Mouse (Mus musculus): ENCODE results near the gene Tas1r1. TPM values are rescaled to one million over a fixed set of nuclear protein-coding genes. Genes with fewer than 3 reads are reported as not detected.
A peak's percentile ranks its signal among the peaks of the same experiment; 100 is the strongest.

The Tas1r1 gene
- polyA plus RNA-seq, 1 experiment from 2014 or later: 2.1 TPM

DNA sequence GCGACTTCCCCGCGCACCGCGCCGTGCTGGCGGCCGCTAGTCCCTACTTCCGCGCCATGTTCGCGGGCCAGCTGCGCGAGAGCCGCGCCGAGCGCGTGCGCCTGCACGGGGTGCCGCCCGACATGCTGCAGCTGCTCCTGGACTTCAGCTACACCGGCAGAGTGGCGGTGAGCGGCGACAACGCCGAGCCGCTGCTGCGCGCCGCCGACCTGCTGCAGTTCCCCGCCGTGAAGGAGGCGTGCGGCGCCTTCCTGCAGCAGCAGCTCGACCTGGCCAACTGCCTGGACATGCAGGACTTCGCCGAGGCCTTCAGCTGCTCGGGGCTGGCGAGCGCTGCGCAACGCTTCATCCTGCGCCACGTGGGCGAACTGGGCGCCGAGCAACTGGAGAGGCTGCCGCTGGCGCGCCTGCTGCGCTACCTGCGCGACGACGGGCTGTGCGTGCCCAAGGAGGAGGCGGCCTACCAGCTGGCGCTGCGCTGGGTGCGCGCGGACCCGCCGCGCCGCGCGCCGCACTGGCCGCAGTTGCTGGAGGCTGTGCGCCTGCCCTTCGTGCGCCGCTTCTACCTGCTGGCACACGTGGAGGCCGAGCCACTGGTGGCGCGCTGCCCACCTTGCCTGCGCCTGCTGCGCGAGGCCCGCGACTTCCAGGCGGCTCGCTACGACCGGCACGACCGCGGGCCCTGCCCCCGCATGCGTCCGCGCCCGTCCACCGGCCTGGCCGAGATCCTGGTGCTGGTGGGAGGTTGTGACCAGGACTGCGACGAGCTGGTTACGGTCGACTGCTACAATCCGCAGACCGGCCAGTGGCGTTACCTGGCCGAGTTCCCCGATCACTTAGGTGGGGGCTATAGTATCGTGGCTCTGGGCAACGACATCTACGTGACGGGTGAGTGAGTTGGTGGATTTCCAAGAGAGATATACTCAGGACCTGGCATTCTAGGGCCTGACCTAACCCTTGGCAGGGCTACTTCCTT, 29.0 kb downstream of the Tas1r1 start:
- Histone ChIP-seq H3K27me3 (ENCODE audit: control insufficient read depth, insufficient read depth, low read depth, low read length) (peaks cover 16% of the 10 kb centered on the region), H3K9me3 (replicated peaks; ENCODE audit: control insufficient read depth, low read length, poor library complexity, severe bottlenecking) (no peaks in the 10 kb centered on the region), H3K4me1 (ENCODE audit: control insufficient read depth, insufficient read depth, low read length) (peaks cover 24% of the 10 kb centered on the region), H3K36me3 (ENCODE audit: control insufficient read depth, insufficient read depth, low read length) (no peaks in the 10 kb centered on the region), H3K27ac (ENCODE audit: low read length) (peak overlapping the region; percentile 72), H3K4me3 (ENCODE audit: low read depth, low read length) (peak overlapping the region; percentile 77), H3K4me2 (ENCODE audit: low read length) (peak overlapping the region; percentile 99), H3K9ac (ENCODE audit: low read depth, low read length) (peak overlapping the region; percentile 73)
- peak; percentile 75 for ATAC-seq
- WGBS: under 1% methylated on average over 104 of the region's 115 CpGs

DNA sequence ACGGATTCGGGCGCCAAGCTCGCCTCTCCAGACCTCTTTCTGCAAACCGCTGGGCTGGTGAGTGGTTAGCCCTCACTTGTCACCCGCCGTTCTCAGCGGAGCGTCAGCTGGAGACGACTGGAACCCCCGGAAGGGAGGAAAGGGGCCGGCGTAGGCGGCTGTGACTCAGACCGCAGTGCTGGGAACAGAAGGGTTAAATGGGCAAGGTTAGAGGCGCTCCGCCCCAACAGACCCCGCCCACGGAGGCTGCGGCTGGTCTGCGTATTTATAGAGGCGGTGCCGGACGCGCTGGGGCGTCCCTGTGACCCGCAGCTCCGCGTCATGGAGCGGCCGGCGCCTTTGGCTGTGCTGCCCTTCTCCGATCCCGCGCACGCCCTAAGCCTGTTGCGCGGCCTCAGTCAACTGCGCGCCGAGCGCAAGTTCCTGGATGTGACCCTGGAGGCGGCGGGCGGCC, 29.7 kb downstream of the Tas1r1 start, which contains the start of gene Klhl21:
Klhl21 (plus strand) TSS at position 182 of the 454 bp plus-strand sequence.
- H3K36me3 ChIP-seq (ENCODE audit: control insufficient read depth, insufficient read depth, low read length): no peaks in the 10 kb centered on the region
- 0% methylated on average over 45 of the region's 45 CpGs for WGBS
- ATAC-seq: peak; percentile 92
- H3K4me1 ChIP-seq (ENCODE audit: control insufficient read depth, insufficient read depth, low read length): peaks cover 24% of the 10 kb centered on the region
- peak within 1 kb of the TSS; percentile 72 for H3K27ac ChIP-seq (ENCODE audit: low read length)
- no peaks in the 10 kb centered on the region for H3K9me3 ChIP-seq (replicated peaks; ENCODE audit: control insufficient read depth, low read length, poor library complexity, severe bottlenecking)
- peak within 1 kb of the TSS; percentile 77 for H3K4me3 ChIP-seq (ENCODE audit: low read depth, low read length)
- H3K27me3 ChIP-seq (ENCODE audit: control insufficient read depth, insufficient read depth, low read depth, low read length): peaks cover 16% of the 10 kb centered on the region
- H3K4me2 ChIP-seq (ENCODE audit: low read length): peak within 1 kb of the TSS; percentile 99
- peak within 1 kb of the TSS; percentile 73 for H3K9ac ChIP-seq (ENCODE audit: low read depth, low read length)

DNA sequence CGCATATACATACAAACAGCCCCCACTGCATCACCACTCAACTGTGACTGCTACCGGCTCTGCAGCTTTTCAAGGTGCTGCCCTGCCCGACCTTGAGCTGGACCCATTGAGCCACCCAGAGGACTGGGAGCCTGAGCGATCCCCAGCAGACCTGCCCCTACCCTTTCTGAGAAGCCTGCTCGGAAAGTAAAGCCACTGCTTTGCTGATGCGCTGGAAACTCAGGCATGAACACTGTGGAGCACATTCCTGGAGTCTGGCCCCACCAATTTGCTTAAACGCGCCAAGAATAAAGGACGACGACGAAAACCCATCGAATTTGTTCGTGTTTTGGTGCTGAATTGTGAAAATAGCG, 30.2 kb downstream of the Tas1r1 start:
- Histone ChIP-seq H3K4me3 (ENCODE audit: low read depth, low read length) (peak overlapping the region; percentile 77), H3K4me1 (ENCODE audit: control insufficient read depth, insufficient read depth, low read length) (peaks cover 24% of the 10 kb centered on the region), H3K9me3 (replicated peaks; ENCODE audit: control insufficient read depth, low read length, poor library complexity, severe bottlenecking) (no peaks in the 10 kb centered on the region), H3K9ac (ENCODE audit: low read depth, low read length) (peak overlapping the region; percentile 73), H3K36me3 (ENCODE audit: control insufficient read depth, insufficient read depth, low read length) (no peaks in the 10 kb centered on the region), H3K27ac (ENCODE audit: low read length) (no peak overlapping the region), H3K27me3 (ENCODE audit: control insufficient read depth, insufficient read depth, low read depth, low read length) (peaks cover 16% of the 10 kb centered on the region), H3K4me2 (ENCODE audit: low read length) (peak overlapping the region; percentile 99)
- WGBS: 1% methylated on average over 14 of the region's 14 CpGs
- peak; percentile 22; the same call in 1 of the 2 replicates for ATAC-seq

DNA sequence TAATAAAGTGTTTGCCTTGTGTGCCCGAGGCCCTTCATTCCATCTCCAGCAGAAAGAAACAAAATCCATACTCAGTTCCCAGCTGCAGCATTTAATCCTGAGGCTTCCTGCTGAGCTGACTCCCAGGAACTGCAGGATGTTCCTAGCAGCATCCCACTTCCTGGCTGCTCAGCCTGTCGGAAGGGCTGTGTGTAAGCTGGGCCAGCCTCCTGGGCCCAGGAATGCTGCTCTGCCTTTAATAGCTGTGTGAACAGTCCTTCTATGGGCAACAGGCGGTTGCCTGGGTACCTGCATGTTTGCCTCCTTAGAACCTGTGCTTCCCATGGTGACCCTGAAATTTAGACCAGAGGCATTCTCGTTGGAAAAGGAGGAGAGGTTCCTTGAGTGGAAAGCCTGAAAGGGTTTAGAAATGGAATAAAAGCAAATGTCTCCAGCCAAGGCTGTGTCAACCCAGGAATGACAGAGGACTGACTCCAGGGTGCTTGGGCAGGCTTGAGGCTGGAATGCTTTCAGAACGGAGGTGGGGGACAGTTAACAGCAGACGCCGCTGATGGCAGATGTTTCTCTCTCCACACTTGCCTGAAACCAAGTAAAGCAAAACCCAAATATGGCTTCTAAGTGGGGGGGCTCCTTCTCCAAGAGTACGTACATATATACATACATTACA, 30.8 kb downstream of the Tas1r1 start:
- Histone ChIP-seq H3K27me3 (ENCODE audit: control insufficient read depth, insufficient read depth, low read depth, low read length) (peaks cover 16% of the 10 kb centered on the region), H3K4me1 (ENCODE audit: control insufficient read depth, insufficient read depth, low read length) (peaks cover 24% of the 10 kb centered on the region), H3K4me2 (ENCODE audit: low read length) (peak overlapping the region; percentile 99), H3K9me3 (replicated peaks; ENCODE audit: control insufficient read depth, low read length, poor library complexity, severe bottlenecking) (no peaks in the 10 kb centered on the region), H3K9ac (ENCODE audit: low read depth, low read length) (no peak overlapping the region), H3K36me3 (ENCODE audit: control insufficient read depth, insufficient read depth, low read length) (no peaks in the 10 kb centered on the region), H3K4me3 (ENCODE audit: low read depth, low read length) (peak overlapping the region; percentile 77; the same call in 1 of the 2 replicates), H3K27ac (ENCODE audit: low read length) (no peak overlapping the region)
- ATAC-seq: no peak
- 8% methylated on average over 8 of the region's 8 CpGs for WGBS

DNA sequence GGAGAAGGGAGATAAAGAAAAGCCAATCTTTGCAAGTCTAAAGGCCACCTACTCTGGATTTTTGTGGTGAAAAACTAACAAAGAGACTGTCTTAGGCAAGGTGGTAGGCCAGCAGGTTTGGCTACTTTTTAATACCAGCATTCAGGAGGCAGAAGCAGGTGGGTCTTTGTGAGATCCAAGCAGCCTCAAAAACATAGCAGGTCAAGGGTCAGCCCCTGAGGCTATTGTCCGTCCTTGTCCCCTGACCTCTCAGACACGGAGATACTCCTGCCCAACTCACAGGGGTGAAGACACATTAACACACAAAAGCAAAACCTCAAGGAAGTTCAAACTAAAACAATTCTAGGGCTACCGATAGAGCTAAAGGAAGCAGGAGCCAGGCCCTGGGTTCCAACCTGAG, 31.6 kb downstream of the Tas1r1 start:
- WGBS: 16% methylated on average over 3 of the region's 3 CpGs
- Histone ChIP-seq H3K27me3 (ENCODE audit: control insufficient read depth, insufficient read depth, low read depth, low read length) (peaks cover 16% of the 10 kb centered on the region), H3K9ac (ENCODE audit: low read depth, low read length) (no peak overlapping the region), H3K9me3 (replicated peaks; ENCODE audit: control insufficient read depth, low read length, poor library complexity, severe bottlenecking) (no peaks in the 10 kb centered on the region), H3K36me3 (ENCODE audit: control insufficient read depth, insufficient read depth, low read length) (no peaks in the 10 kb centered on the region), H3K4me2 (ENCODE audit: low read length) (no peak overlapping the region), H3K4me3 (ENCODE audit: low read depth, low read length) (no peak overlapping the region), H3K27ac (ENCODE audit: low read length) (no peak overlapping the region), H3K4me1 (ENCODE audit: control insufficient read depth, insufficient read depth, low read length) (peaks cover 24% of the 10 kb centered on the region)
- no peak for ATAC-seq

DNA sequence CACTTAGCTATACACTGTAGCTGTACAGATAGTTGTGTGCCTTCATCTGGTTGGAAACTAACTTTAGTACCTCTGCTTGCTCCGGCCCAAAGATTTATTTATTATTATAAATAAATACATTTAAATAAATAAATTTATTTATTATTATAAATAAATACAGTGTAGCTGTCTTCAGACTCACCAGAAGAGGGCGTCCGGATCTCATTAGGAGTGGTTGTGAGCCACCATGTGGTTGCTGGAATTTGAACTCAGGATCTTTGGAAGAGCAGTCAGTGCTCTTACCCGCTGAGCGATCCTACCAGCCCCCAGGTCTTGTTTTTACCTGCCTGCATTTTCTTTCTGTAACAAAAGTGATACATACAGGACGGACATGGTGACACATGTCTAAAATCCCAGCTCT, 32.2 kb downstream of the Tas1r1 start:
- peaks cover 21% of the 10 kb centered on the region for H3K4me1 ChIP-seq (ENCODE audit: control insufficient read depth, insufficient read depth, low read length)
- no peak for ATAC-seq
- H3K27me3 ChIP-seq (ENCODE audit: control insufficient read depth, insufficient read depth, low read depth, low read length): peaks cover 13% of the 10 kb centered on the region
- WGBS: 84% methylated on average over 6 of the region's 6 CpGs
- H3K4me3 ChIP-seq (ENCODE audit: low read depth, low read length): no peak overlapping the region
- H3K36me3 ChIP-seq (ENCODE audit: control insufficient read depth, insufficient read depth, low read length): no peaks in the 10 kb centered on the region
- H3K9ac ChIP-seq (ENCODE audit: low read depth, low read length): no peak overlapping the region
- no peak overlapping the region for H3K4me2 ChIP-seq (ENCODE audit: low read length)
- H3K27ac ChIP-seq (ENCODE audit: low read length): no peak overlapping the region
- H3K9me3 ChIP-seq (replicated peaks; ENCODE audit: control insufficient read depth, low read length, poor library complexity, severe bottlenecking): no peaks in the 10 kb centered on the region

DNA sequence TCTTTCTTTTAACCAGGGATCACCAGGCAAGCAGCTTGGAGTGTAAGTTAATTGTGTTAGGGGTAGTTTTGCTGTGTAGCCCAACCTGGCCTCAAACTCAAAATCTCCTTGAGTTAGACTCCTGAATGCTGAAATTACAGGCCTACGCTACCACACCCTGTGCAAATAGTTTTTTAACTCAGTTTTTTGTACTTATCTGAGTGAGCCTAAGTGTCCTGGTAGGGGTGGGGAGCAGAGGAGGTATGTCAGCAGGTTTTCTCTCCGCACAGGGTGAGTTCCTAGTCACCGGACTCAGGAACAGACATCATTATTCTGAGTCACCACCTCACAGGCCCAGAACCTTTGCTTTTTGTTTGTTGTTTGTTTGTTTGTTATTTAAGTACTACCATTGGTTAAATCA, 36.3 kb downstream of the Tas1r1 start:
- Histone ChIP-seq H3K36me3 (ENCODE audit: control insufficient read depth, insufficient read depth, low read length) (no peaks in the 10 kb centered on the region), H3K9me3 (replicated peaks; ENCODE audit: control insufficient read depth, low read length, poor library complexity, severe bottlenecking) (no peaks in the 10 kb centered on the region), H3K27ac (ENCODE audit: low read length) (no peak overlapping the region), H3K9ac (ENCODE audit: low read depth, low read length) (no peak overlapping the region), H3K4me1 (ENCODE audit: control insufficient read depth, insufficient read depth, low read length) (peaks cover 5% of the 10 kb centered on the region), H3K4me3 (ENCODE audit: low read depth, low read length) (no peak overlapping the region), H3K27me3 (ENCODE audit: control insufficient read depth, insufficient read depth, low read depth, low read length) (peaks cover 5% of the 10 kb centered on the region), H3K4me2 (ENCODE audit: low read length) (no peak overlapping the region)
- no peak for ATAC-seq
- 95% methylated on average over 3 of the region's 3 CpGs for WGBS

DNA sequence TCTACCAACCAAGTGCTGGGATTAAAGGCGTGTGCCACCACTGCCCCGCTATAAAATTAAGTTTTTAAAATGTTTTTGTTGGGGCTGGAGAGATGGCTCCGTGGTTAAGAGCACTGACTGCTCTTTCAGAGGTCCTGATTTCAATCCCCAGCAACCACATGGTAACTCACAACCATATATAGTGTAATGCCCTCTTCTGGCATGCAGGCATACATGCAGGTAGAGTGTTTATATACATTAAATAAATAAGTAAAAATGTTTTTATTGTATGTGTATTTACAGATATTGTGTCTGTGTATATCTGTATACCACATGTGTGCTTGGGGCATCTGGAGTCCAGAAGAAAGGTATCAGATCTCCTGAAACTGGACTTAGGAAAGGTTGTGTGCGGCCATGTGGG, 37.0 kb downstream of the Tas1r1 start:
- Histone ChIP-seq H3K4me2 (ENCODE audit: low read length) (no peak overlapping the region), H3K36me3 (ENCODE audit: control insufficient read depth, insufficient read depth, low read length) (no peaks in the 10 kb centered on the region), H3K4me1 (ENCODE audit: control insufficient read depth, insufficient read depth, low read length) (peaks cover 7% of the 10 kb centered on the region), H3K27me3 (ENCODE audit: control insufficient read depth, insufficient read depth, low read depth, low read length) (no peaks in the 10 kb centered on the region), H3K9ac (ENCODE audit: low read depth, low read length) (no peak overlapping the region), H3K27ac (ENCODE audit: low read length) (no peak overlapping the region), H3K9me3 (replicated peaks; ENCODE audit: control insufficient read depth, low read length, poor library complexity, severe bottlenecking) (no peaks in the 10 kb centered on the region), H3K4me3 (ENCODE audit: low read depth, low read length) (no peak overlapping the region)
- ATAC-seq: no peak
- WGBS: 60% methylated on average over 4 of the region's 4 CpGs

DNA sequence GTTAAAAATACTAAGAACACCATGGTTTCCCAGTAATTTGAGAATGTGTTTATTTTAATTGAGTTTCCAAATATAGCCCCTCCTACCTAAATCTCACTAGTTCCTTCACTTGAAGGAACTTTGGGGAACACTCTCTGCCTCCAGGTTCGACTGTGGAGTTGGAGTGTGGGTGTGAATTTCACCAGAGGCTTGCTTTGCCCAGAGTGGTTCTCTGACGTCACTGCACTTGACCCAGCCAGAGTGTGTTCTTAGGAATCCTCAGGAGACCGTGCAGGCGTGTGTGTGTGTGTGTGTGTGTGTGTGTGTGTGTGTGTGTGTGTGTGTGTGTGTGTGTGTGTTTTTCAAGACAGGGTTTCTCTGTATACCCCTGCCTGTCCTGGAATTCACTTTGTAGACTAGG, 37.5 kb downstream of the Tas1r1 start:
- Histone ChIP-seq H3K36me3 (ENCODE audit: control insufficient read depth, insufficient read depth, low read length) (no peaks in the 10 kb centered on the region), H3K9ac (ENCODE audit: low read depth, low read length) (no peak overlapping the region), H3K27me3 (ENCODE audit: control insufficient read depth, insufficient read depth, low read depth, low read length) (no peaks in the 10 kb centered on the region), H3K27ac (ENCODE audit: low read length) (no peak overlapping the region), H3K4me2 (ENCODE audit: low read length) (no peak overlapping the region), H3K9me3 (replicated peaks; ENCODE audit: control insufficient read depth, low read length, poor library complexity, severe bottlenecking) (no peaks in the 10 kb centered on the region), H3K4me1 (ENCODE audit: control insufficient read depth, insufficient read depth, low read length) (peaks cover 7% of the 10 kb centered on the region), H3K4me3 (ENCODE audit: low read depth, low read length) (no peak overlapping the region)
- no peak for ATAC-seq
- 50% methylated on average over 4 of the region's 4 CpGs for WGBS

Data from midbrain, embryonic 16.5 days (tissue).